Mouse (Mus musculus): ENCODE measurements at regions not wholly inside any gene's neighbourhood (a gene's known extent, or its start where the extent isn't known, plus 50 kb on each side); places are given as distances from the start of the nearest gene placed in this dataset.

GRCm38 (mm10) chr10:8667244-8667643, 148.6 kb upstream of the Ust start:
- DNase-seq (ENCODE audit: low read depth, low spot score) = no peak

- no peak for DNase-seq (ENCODE audit: low read depth, low spot score)
These were observed 140.3 kb upstream of the Ust start for GRCm38 (mm10) chr10:8658934-8659294.

GRCm38 (mm10) chr10:8658024-8658933, 139.7 kb upstream of the Ust start:
- DNase-seq (ENCODE audit: low read depth, low spot score) = no peak

- DNase-seq (ENCODE audit: low read depth, low spot score) = no peak
These were observed 138.8 kb upstream of the Ust start for GRCm38 (mm10) chr10:8657176-8658023.

- DNase-seq (ENCODE audit: low read depth, low spot score) = no peak
These were observed 135.0 kb upstream of the Ust start for GRCm38 (mm10) chr10:8653651-8654050.

GRCm38 (mm10) chr10:8642266-8642665, 123.6 kb upstream of the Ust start:
- no peak for DNase-seq (ENCODE audit: low read depth, low spot score)

- DNase-seq (ENCODE audit: low read depth, low spot score) = no peak
These were observed 105.7 kb upstream of the Ust start for GRCm38 (mm10) chr10:8624229-8624911.

GRCm38 (mm10) chr10:8618676-8619075, 100.1 kb upstream of the Ust start:
- no peak for DNase-seq (ENCODE audit: low read depth, low spot score)

GRCm38 (mm10) chr10:8615452-8616025, 96.9 kb upstream of the Ust start:
- DNase-seq (ENCODE audit: low read depth, low spot score) = no peak

- no peak for DNase-seq (ENCODE audit: low read depth, low spot score)
These were observed 71.4 kb upstream of the Ust start for GRCm38 (mm10) chr10:8589871-8590533.

- DNase-seq (ENCODE audit: low read depth, low spot score) = peak; percentile 8
These were observed 70.5 kb upstream of the Ust start for GRCm38 (mm10) chr10:8589106-8589505.

GRCm38 (mm10) chr10:8584389-8584908, 65.8 kb upstream of the Ust start:
- DNase-seq (ENCODE audit: low read depth, low spot score) = no peak

- no peak for DNase-seq (ENCODE audit: low read depth, low spot score)
These were observed 65.1 kb upstream of the Ust start for GRCm38 (mm10) chr10:8583552-8584388.

GRCm38 (mm10) chr10:8580298-8580697, 61.7 kb upstream of the Ust start:
- DNase-seq (ENCODE audit: low read depth, low spot score) = no peak

GRCm38 (mm10) chr10:8577642-8578356, 59.2 kb upstream of the Ust start:
- DNase-seq (ENCODE audit: low read depth, low spot score) = no peak

Measured in 3T3-L1 (cell line).